Mouse (Mus musculus): Measurements from ENCODE around the gene Mlec. TPM values are rescaled to one million over a fixed set of nuclear protein-coding genes. Genes with fewer than 3 reads are reported as not detected.

Gene Mlec
- polyA plus RNA-seq, 1 experiment = 209 TPM

DNA sequence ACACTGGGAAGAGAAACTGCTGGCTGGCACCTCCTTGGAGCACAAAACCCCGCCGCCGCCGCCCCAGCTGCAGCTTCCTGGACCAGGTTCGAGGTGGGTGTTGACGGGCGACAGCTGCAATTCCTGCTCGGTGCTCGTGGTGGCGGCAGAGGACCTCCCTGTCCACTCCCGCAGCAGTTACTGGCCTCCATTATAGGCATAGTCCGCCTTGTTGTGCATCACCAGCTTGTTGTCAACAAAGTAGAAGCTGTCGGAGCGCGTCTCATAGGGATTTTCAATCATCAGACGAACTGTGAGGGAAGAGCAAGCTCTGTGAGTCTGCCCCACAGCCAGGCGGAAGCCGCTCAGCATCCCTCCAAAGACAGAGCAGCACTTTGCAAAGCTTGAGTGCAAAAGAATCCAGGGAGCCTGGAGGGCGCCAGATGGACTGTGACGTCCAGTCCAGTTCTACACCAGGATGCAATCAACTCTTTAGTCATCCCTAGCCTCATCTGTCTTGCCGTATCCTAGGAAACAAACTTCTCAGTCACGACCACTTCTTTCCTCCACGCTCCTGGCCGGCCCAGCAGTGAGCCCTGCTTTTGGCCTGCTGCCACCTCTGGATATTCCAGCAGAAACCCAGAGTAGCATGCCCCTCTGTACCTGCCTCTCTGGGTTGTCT is 32.6 kb downstream of the Mlec start:
- WGBS = 13% methylated on average over 24 of the region's 24 CpGs
- Histone ChIP-seq H3K4me1 (ENCODE audit: control insufficient read depth, insufficient read depth, low read length) (peaks cover 23% of the 10 kb centered on the region), H3K27ac (ENCODE audit: insufficient read depth, low read depth, low read length) (no peak overlapping the region)

GRCm38 (mm10) chr5:115124690-115125089 is 33.3 kb downstream of the Mlec start:
- Histone ChIP-seq H3K4me3 (ENCODE audit: insufficient read depth, low read depth, low read length) (no peak overlapping the region), H3K4me1 (ENCODE audit: control insufficient read depth, insufficient read depth, low read length) (peaks cover 23% of the 10 kb centered on the region), H3K27ac (ENCODE audit: insufficient read depth, low read depth, low read length) (no peak overlapping the region), H3K27me3 (replicated peaks; ENCODE audit: control insufficient read depth, insufficient read depth, low read length) (no peaks in the 10 kb centered on the region), H3K36me3 (ENCODE audit: control insufficient read depth, insufficient read depth, low read length) (peaks cover 1% of the 10 kb centered on the region; the same call in 1 of the 2 replicates)
- TF ChIP-seq POLR2A (IDR thresholded peaks at IDR 0.05; ENCODE audit: low read depth, low read length) (no peak), CTCF (conservative IDR thresholded peaks at IDR 0.05; ENCODE audit: insufficient read depth, insufficient read length, low read depth, low read length) (no peak)
- 92% methylated on average over 6 of the region's 6 CpGs for WGBS
- no peak for DNase-seq

More for the DNA sequence above, 32.6 kb downstream of the Mlec start:
- TF ChIP-seq CTCF (conservative IDR thresholded peaks at IDR 0.05; ENCODE audit: insufficient read depth, insufficient read length, low read depth, low read length) = peak; percentile 96
- TF ChIP-seq POLR2A (IDR thresholded peaks at IDR 0.05; ENCODE audit: low read depth, low read length) = no peak
- H3K27me3 ChIP-seq (replicated peaks; ENCODE audit: control insufficient read depth, insufficient read depth, low read length) = no peaks in the 10 kb centered on the region
- H3K4me3 ChIP-seq (ENCODE audit: insufficient read depth, low read depth, low read length) = no peak overlapping the region
- peaks cover 1% of the 10 kb centered on the region; the same call in 1 of the 2 replicates for H3K36me3 ChIP-seq (ENCODE audit: control insufficient read depth, insufficient read depth, low read length)
- DNase-seq = peak; percentile 89

DNA sequence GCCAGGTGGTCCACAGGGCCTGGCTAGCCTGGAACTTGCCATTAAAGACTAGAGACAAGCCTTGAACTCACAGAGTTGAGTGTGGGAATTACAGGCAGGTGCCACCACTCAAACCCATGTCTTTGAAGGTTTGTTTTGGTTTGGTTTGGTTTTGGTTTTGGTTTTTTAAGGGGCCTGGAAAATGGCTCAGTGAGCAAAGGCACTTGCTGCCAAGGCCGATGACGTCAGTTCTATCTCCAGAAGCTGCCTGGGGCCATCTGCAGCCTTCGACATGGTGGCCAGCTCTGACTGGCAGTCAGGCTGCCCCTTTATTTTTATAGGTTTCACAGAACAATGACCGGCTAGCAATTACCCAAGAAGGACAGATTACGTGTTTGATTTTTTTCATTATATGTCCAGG is 37.0 kb downstream of the Mlec start:
- Histone ChIP-seq H3K27ac (ENCODE audit: insufficient read depth, low read depth, low read length) (no peak overlapping the region), H3K4me3 (ENCODE audit: insufficient read depth, low read depth, low read length) (no peak overlapping the region), H3K4me1 (ENCODE audit: control insufficient read depth, insufficient read depth, low read length) (peaks cover 8% of the 10 kb centered on the region; the same call in 1 of the 2 replicates), H3K27me3 (replicated peaks; ENCODE audit: control insufficient read depth, insufficient read depth, low read length) (no peaks in the 10 kb centered on the region), H3K36me3 (ENCODE audit: control insufficient read depth, insufficient read depth, low read length) (no peaks in the 10 kb centered on the region)
- no peak for TF ChIP-seq POLR2A (IDR thresholded peaks at IDR 0.05; ENCODE audit: low read depth, low read length)
- no peak for TF ChIP-seq CTCF (conservative IDR thresholded peaks at IDR 0.05; ENCODE audit: insufficient read depth, insufficient read length, low read depth, low read length)
- DNase-seq = no peak
- WGBS = 68% methylated on average over 5 of the region's 5 CpGs

DNA sequence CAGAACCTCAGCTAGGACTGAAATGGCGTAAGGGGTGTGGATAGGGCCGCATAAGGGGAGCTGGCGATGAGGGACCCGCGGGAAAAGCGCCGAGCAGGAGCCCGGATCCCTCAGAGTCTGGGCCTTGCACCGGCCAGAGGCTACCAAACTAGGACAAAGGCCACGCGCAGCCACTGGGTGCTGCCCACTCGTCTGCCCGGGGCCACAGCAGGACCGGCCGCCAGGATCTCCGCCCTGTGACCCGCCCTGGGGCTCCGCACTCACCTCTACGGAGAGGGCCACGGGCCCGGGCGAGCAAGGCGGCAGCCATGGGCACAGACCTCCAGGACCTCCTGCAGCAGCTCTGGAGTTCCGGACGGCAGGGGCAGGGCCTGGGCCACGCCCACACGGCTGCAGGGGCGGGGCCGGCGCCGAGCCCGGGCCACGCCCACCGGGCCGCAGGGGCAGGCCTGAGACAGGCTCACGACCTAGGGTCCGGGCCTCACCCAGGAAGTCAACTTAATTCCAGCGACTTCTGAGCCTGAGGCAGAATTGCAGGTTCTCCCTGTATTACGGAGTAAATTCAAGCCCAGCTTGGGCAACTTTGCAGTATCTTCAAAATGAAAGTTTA is 38.9 kb downstream of the Mlec start, which contains the start of gene Acads:
TSS of gene Acads (minus strand) at position 386 of the 610 bp plus-strand sequence.
- Histone ChIP-seq H3K27ac (ENCODE audit: insufficient read depth, low read depth, low read length) (peak within 1 kb of the TSS; percentile 68), H3K27me3 (replicated peaks; ENCODE audit: control insufficient read depth, insufficient read depth, low read length) (no peaks in the 10 kb centered on the region), H3K36me3 (ENCODE audit: control insufficient read depth, insufficient read depth, low read length) (no peaks in the 10 kb centered on the region), H3K4me3 (ENCODE audit: insufficient read depth, low read depth, low read length) (peak within 1 kb of the TSS; percentile 91), H3K4me1 (ENCODE audit: control insufficient read depth, insufficient read depth, low read length) (0 out of 2 replicates have a peak, but pooled peaks cover 2% of the 10 kb centered on the region)
- DNase-seq = peak; percentile 94
- WGBS = under 1% methylated on average over 39 of the region's 39 CpGs
- TF ChIP-seq CTCF (conservative IDR thresholded peaks at IDR 0.05; ENCODE audit: insufficient read depth, insufficient read length, low read depth, low read length) (no peak), POLR2A (IDR thresholded peaks at IDR 0.05; ENCODE audit: low read depth, low read length) (no peak)

DNA sequence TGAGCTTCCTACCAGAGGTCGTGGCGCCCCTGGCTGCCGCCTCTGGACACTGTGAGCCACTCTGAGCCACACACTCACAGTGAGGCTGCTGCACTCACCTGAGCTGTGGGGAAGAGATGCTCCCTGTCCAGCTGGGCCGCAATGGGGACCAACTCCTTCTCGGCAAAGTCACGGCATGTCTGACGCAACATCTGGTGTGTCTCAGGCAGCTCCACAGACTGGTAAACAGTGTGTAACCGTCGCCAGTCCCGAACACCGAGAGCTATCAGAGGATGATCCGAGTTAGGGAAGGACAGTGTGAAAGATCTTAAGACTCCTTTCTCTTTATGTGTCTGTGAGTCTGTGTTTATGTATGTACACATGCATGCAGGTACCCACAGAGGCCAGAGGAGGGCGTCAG is 40.5 kb downstream of the Mlec start:
- no peak overlapping the region for H3K27ac ChIP-seq (ENCODE audit: insufficient read depth, low read depth, low read length)
- no peak overlapping the region for H3K4me3 ChIP-seq (ENCODE audit: insufficient read depth, low read depth, low read length)
- no peak for DNase-seq
- H3K36me3 ChIP-seq (ENCODE audit: control insufficient read depth, insufficient read depth, low read length) = no peaks in the 10 kb centered on the region
- no peaks in the 10 kb centered on the region for H3K27me3 ChIP-seq (replicated peaks; ENCODE audit: control insufficient read depth, insufficient read depth, low read length)
- 0 out of 2 replicates have a peak, but pooled peaks cover 2% of the 10 kb centered on the region for H3K4me1 ChIP-seq (ENCODE audit: control insufficient read depth, insufficient read depth, low read length)
- 88% methylated on average over 13 of the region's 13 CpGs for WGBS
- no peak for TF ChIP-seq POLR2A (IDR thresholded peaks at IDR 0.05; ENCODE audit: low read depth, low read length)
- TF ChIP-seq CTCF (conservative IDR thresholded peaks at IDR 0.05; ENCODE audit: insufficient read depth, insufficient read length, low read depth, low read length) = no peak

GRCm38 (mm10) chr5:115116426-115116825 is 41.6 kb downstream of the Mlec start:
- H3K27ac ChIP-seq (ENCODE audit: insufficient read depth, low read depth, low read length) = no peak overlapping the region
- no peaks in the 10 kb centered on the region for H3K27me3 ChIP-seq (replicated peaks; ENCODE audit: control insufficient read depth, insufficient read depth, low read length)
- TF ChIP-seq CTCF (conservative IDR thresholded peaks at IDR 0.05; ENCODE audit: insufficient read depth, insufficient read length, low read depth, low read length) (no peak), POLR2A (IDR thresholded peaks at IDR 0.05; ENCODE audit: low read depth, low read length) (no peak)
- no peak overlapping the region for H3K4me3 ChIP-seq (ENCODE audit: insufficient read depth, low read depth, low read length)
- no peaks in the 10 kb centered on the region for H3K36me3 ChIP-seq (ENCODE audit: control insufficient read depth, insufficient read depth, low read length)
- WGBS = 88% methylated on average over 3 of the region's 3 CpGs
- H3K4me1 ChIP-seq (ENCODE audit: control insufficient read depth, insufficient read depth, low read length) = 0 out of 2 replicates have a peak, but pooled peaks cover 2% of the 10 kb centered on the region
- no peak for DNase-seq

DNA sequence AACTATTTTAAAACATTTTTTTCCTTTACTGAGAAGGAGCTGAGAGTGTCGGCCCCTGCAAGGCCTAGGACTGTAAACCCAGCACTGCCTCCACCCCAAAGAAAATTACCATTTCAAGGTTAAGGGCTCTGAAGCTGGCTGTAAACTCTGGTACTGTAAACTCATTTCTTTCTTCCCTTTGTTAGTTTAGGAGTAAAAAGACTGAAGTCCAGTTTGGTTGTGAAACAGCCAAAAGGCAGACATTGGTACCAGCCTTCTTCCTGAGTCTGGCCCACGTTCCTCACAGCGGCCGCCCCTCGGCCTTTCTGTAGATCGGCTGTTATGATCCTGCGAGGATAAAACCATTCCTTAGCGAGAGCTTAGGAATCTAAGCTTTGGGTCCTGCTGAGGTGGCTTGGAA is 43.5 kb downstream of the Mlec start:
- Histone ChIP-seq H3K27me3 (replicated peaks; ENCODE audit: control insufficient read depth, insufficient read depth, low read length) (no peaks in the 10 kb centered on the region), H3K27ac (ENCODE audit: insufficient read depth, low read depth, low read length) (no peak overlapping the region), H3K4me1 (ENCODE audit: control insufficient read depth, insufficient read depth, low read length) (0 out of 2 replicates have a peak, but pooled peaks cover 1% of the 10 kb centered on the region), H3K4me3 (ENCODE audit: insufficient read depth, low read depth, low read length) (no peak overlapping the region), H3K36me3 (ENCODE audit: control insufficient read depth, insufficient read depth, low read length) (no peaks in the 10 kb centered on the region)
- DNase-seq = no peak
- WGBS = 88% methylated on average over 8 of the region's 8 CpGs
- TF ChIP-seq POLR2A (IDR thresholded peaks at IDR 0.05; ENCODE audit: low read depth, low read length) = no peak

Data from kidney, adult 2 months (tissue).